Mouse (Mus musculus): Measurements from ENCODE around the gene Tgif1.

DNA sequence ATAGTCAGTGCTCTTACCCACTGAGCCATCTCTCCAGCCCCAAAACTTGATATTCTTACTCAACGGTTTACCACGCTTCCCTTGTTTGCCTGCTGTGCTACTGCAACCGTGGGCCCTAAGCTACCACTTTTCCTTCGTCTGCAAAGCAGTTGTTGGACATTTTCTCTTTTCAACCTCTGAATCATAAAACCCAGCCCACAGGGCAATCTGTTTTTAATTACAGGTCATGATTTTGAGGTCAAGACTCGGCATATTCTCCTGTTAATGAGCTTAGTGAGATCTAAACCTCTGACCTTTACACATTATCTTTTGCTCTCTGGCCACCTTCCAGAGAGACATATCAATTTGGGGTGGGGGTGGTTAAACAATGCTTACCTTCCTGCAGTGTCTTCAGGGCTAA is 14.8 kb downstream of the Tgif1 start:
- TF ChIP-seq CTCF (IDR thresholded peaks at IDR 0.05; ENCODE audit: low read depth) (no peak), EP300 (IDR thresholded peaks at IDR 0.05; ENCODE audit: low read depth) (no peak)

All from heart, postnatal 0 days (tissue).